Mouse (Mus musculus): ENCODE measurements around the gene Mrpl35. TPM values are rescaled to one million over a fixed set of nuclear protein-coding genes. Genes with fewer than 3 reads are reported as not detected.

The Mrpl35 gene
- total RNA-seq, 2 experiments from 2014 or later = 31.7 to 32.0 TPM

- intact Hi-C loops (cut with DNase I; ENCODE audit: low total_unique reads) = loop anchor here (10.0 kb wide), 1 partner anchor 189 kb away; no protein-coding TSS in a partner anchor
- no peak for DNase-seq
Measured at GRCm38 (mm10) chr6:71803609-71804008, 23.2 kb downstream of the Mrpl35 start.

GRCm38 (mm10) chr6:71801714-71802094, 25.1 kb downstream of the Mrpl35 start:
- DNase-seq = no peak
- intact Hi-C loops (cut with DNase I; ENCODE audit: low total_unique reads) = loop anchor here (10.0 kb wide), 1 partner anchor 187 kb away; no protein-coding TSS in a partner anchor

GRCm38 (mm10) chr6:71801011-71801713, 25.6 kb downstream of the Mrpl35 start:
- no peak for DNase-seq
- intact Hi-C loops (cut with DNase I; ENCODE audit: low total_unique reads) = loop anchor here (10.0 kb wide), 1 partner anchor 186 kb away; no protein-coding TSS in a partner anchor

- DNase-seq = no peak
- intact Hi-C loops (cut with DNase I; ENCODE audit: low total_unique reads) = loop anchor here (10.0 kb wide), 1 partner anchor 645 kb away; no protein-coding TSS in a partner anchor
Measured at GRCm38 (mm10) chr6:71799391-71799790, 27.4 kb downstream of the Mrpl35 start.

- DNase-seq = peak; percentile 30
- intact Hi-C loops (cut with DNase I; ENCODE audit: low total_unique reads) = loop anchor here (10.0 kb wide), 1 partner anchor 637 kb away; no protein-coding TSS in a partner anchor
Measured at GRCm38 (mm10) chr6:71791771-71792170, 35.0 kb downstream of the Mrpl35 start.

- DNase-seq = no peak
- intact Hi-C loops (cut with DNase I; ENCODE audit: low total_unique reads) = no loop called here
Measured at GRCm38 (mm10) chr6:71788348-71788747, 38.4 kb downstream of the Mrpl35 start.

- intact Hi-C loops (cut with DNase I; ENCODE audit: low total_unique reads) = no loop called here
- no peak for DNase-seq
Measured at GRCm38 (mm10) chr6:71783165-71783564, 43.6 kb downstream of the Mrpl35 start.

GRCm38 (mm10) chr6:71780431-71780830, 46.3 kb downstream of the Mrpl35 start:
- intact Hi-C loops (cut with DNase I; ENCODE audit: low total_unique reads) = no loop called here
- DNase-seq = no peak

GRCm38 (mm10) chr6:71779831-71780230, 46.9 kb downstream of the Mrpl35 start:
- intact Hi-C loops (cut with DNase I; ENCODE audit: low total_unique reads) = no loop called here
- no peak for DNase-seq

GRCm38 (mm10) chr6:71778016-71778415, 48.8 kb downstream of the Mrpl35 start:
- intact Hi-C loops (cut with DNase I; ENCODE audit: low total_unique reads) = no loop called here
- no peak for DNase-seq

- intact Hi-C loops (cut with DNase I; ENCODE audit: low total_unique reads) = no loop called here
- DNase-seq = peak; percentile 42
Measured at GRCm38 (mm10) chr6:71772636-71773208, 54.0 kb downstream of the Mrpl35 start.

- intact Hi-C loops (cut with DNase I; ENCODE audit: low total_unique reads) = no loop called here
- no peak for DNase-seq
Measured at GRCm38 (mm10) chr6:71772156-71772555, 54.6 kb downstream of the Mrpl35 start.

GRCm38 (mm10) chr6:71771282-71771681, 55.5 kb downstream of the Mrpl35 start:
- intact Hi-C loops (cut with DNase I; ENCODE audit: low total_unique reads) = no loop called here
- no peak for DNase-seq

- intact Hi-C loops (cut with DNase I; ENCODE audit: low total_unique reads) = no loop called here
- no peak for DNase-seq
Measured at GRCm38 (mm10) chr6:71770856-71771255, 55.9 kb downstream of the Mrpl35 start.

- DNase-seq = no peak
- intact Hi-C loops (cut with DNase I; ENCODE audit: low total_unique reads) = no loop called here
Measured at GRCm38 (mm10) chr6:71769901-71770690, 56.7 kb downstream of the Mrpl35 start.

- DNase-seq = no peak
- intact Hi-C loops (cut with DNase I; ENCODE audit: low total_unique reads) = no loop called here
Measured at GRCm38 (mm10) chr6:71767761-71768160, 59.0 kb downstream of the Mrpl35 start.

Measured in gastrocnemius, postnatal 14 days (tissue).